Mouse (Mus musculus) liver, embryonic 12.5 days (tissue): ENCODE measurements at regions not wholly inside any gene's neighbourhood (a gene's known extent, or its start where the extent isn't known, plus 50 kb on each side); places are given as distances from the start of the nearest gene placed in this dataset.

ENCODE experiments used
- ATAC-seq: fragments of 200-750 bp; cut with Nextera tagmentation; 2 replicates; pipeline ENCODE4 v1.8.0; 2017; ENCODE audit warnings: moderate number of reproducible peaks, mild to moderate bottlenecking, moderate library complexity
- H3K27ac ChIP-seq: fragments of 300-500 bp; sonication (generic); 2 replicates; pipeline ENCODE4 v1.5.1; 2016; ENCODE audit warnings: mild to moderate bottlenecking
- H3K27me3 ChIP-seq: fragments of 300-500 bp; sonication (generic); replicated peaks from 2 replicates; pipeline ENCODE4 v1.6.1; 2016; ENCODE audit warnings: mild to moderate bottlenecking, moderate library complexity
- H3K36me3 ChIP-seq: fragments of 300-500 bp; sonication (generic); 2 replicates; pipeline ENCODE4 v1.6.1; 2016; ENCODE audit warnings: mild to moderate bottlenecking, moderate library complexity
- H3K4me1 ChIP-seq: fragments of 300-500 bp; sonication (generic); 2 replicates; pipeline ENCODE4 v1.6.1; 2016
- H3K4me2 ChIP-seq: fragments of 300-500 bp; sonication (generic); 2 replicates; pipeline ENCODE4 v1.6.1; 2016; ENCODE audit warnings: mild to moderate bottlenecking, moderate library complexity
- H3K4me3 ChIP-seq: fragments of 300-500 bp; sonication (generic); 2 replicates; pipeline ENCODE4 v1.5.1; 2016; ENCODE audit warnings: mild to moderate bottlenecking, moderate library complexity
- H3K9ac ChIP-seq: fragments of 300-500 bp; sonication (generic); 2 replicates; pipeline ENCODE4 v1.6.1; 2016; ENCODE audit warnings: mild to moderate bottlenecking, moderate library complexity
- H3K9me3 ChIP-seq: fragments of 300-500 bp; sonication (generic); replicated peaks from 2 replicates; pipeline ENCODE4 v1.6.1; 2016; ENCODE audit warnings: mild to moderate bottlenecking, moderate library complexity
- WGBS: fragments of 180-500 bp; shearing (Covaris S2); methylation state at CpG from one replicate; pipeline ENCODE4 v1.1.7; 2016; ENCODE audit not compliant: insufficient replicate concordance; 5-methylcytosine and 5-hydroxymethylcytosine counted together

DNA sequence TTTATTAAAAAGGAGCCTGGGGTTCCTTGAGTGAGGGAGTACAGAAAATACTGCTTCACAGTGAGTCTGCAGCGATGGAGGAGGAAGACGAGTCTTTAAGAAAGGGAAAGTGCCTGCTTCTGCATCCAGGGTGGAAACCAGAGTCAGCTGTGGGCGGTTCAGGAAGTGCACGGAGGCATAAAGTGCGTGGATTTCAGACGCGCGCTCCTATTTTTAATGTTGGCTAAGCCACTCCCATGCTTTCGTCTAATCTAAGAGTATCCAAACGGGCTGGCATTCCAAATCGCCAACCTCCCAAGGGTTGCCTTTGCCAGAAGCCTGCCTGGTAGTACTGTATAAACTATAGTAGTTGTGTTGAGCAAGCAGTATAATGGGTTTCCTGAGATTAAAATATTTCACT is 50.4 kb upstream of the Nap1l1 start:
- Histone ChIP-seq H3K9ac (0 out of 2 replicates have a peak overlapping the region, but pooled peaks have one; percentile 27), H3K4me3 (peak overlapping the region; percentile 32), H3K27me3 (no peaks in the 10 kb centered on the region), H3K9me3 (no peaks in the 10 kb centered on the region), H3K36me3 (no peaks in the 10 kb centered on the region), H3K4me2 (peak overlapping the region; percentile 55), H3K27ac (no peak overlapping the region), H3K4me1 (peaks cover 38% of the 10 kb centered on the region)
- no peak for ATAC-seq
- WGBS, result 15% methylated on average over 11 of the region's 11 CpGs
